Mouse (Mus musculus) embryonic facial prominence, embryonic 12.5 days (tissue): ENCODE measurements around the gene Nsmf. TPM values are rescaled to one million over a fixed set of nuclear protein-coding genes. Genes with fewer than 3 reads are reported as not detected.

ENCODE experiments used
- ATAC-seq: fragments of 200-750 bp; cut with Nextera tagmentation; 2 replicates; pipeline ENCODE4 v1.8.0; 2017; ENCODE audit not compliant: insufficient number of reproducible peaks, insufficient read depth, low FRiP score, low TSS enrichment
- H3K27ac ChIP-seq: fragments of 300-500 bp; sonication (generic); 2 replicates; pipeline ENCODE4 v1.5.1; 2016; ENCODE audit warnings: mild to moderate bottlenecking
- H3K27me3 ChIP-seq: fragments of 300-500 bp; sonication (generic); 2 replicates; pipeline ENCODE4 v1.6.1; 2016; ENCODE audit warnings: mild to moderate bottlenecking, moderate library complexity
- H3K36me3 ChIP-seq: fragments of 300-500 bp; sonication (generic); 2 replicates; pipeline ENCODE4 v1.6.1; 2016; ENCODE audit warnings: mild to moderate bottlenecking
- H3K4me1 ChIP-seq: fragments of 300-500 bp; sonication (generic); 2 replicates; pipeline ENCODE4 v1.6.1; 2016
- H3K4me2 ChIP-seq: fragments of 300-500 bp; sonication (generic); replicated peaks from 2 replicates; pipeline ENCODE4 v1.6.1; 2016; ENCODE audit warnings: mild to moderate bottlenecking, moderate library complexity
- H3K4me3 ChIP-seq: fragments of 300-500 bp; sonication (generic); 2 replicates; pipeline ENCODE4 v1.5.1; 2016; ENCODE audit warnings: mild to moderate bottlenecking
- H3K9ac ChIP-seq: fragments of 300-500 bp; sonication (generic); 2 replicates; pipeline ENCODE4 v1.6.1; 2016; ENCODE audit warnings: mild to moderate bottlenecking, moderate library complexity
- H3K9me3 ChIP-seq: fragments of 300-500 bp; sonication (generic); 2 replicates; pipeline ENCODE4 v1.6.1; 2016; ENCODE audit warnings: mild to moderate bottlenecking, moderate library complexity
- WGBS: fragments of 180-500 bp; shearing (Covaris S2); methylation state at CpG from one replicate; pipeline ENCODE4 v1.1.7; 2016; 5-methylcytosine and 5-hydroxymethylcytosine counted together
- polyA plus RNA-seq: library from polyadenylated mRNA; unstranded; fragments of >200 nt; fragmentation: Nextera tagmentation; extraction: Ambion mirVana; gene quantifications from 2 replicates; pipeline ENCODE4 v1.2.1, GENCODE M21; 2016

Gene Nsmf
- polyA plus RNA-seq = 99.1 and 103 TPM in 2 replicates

DNA sequence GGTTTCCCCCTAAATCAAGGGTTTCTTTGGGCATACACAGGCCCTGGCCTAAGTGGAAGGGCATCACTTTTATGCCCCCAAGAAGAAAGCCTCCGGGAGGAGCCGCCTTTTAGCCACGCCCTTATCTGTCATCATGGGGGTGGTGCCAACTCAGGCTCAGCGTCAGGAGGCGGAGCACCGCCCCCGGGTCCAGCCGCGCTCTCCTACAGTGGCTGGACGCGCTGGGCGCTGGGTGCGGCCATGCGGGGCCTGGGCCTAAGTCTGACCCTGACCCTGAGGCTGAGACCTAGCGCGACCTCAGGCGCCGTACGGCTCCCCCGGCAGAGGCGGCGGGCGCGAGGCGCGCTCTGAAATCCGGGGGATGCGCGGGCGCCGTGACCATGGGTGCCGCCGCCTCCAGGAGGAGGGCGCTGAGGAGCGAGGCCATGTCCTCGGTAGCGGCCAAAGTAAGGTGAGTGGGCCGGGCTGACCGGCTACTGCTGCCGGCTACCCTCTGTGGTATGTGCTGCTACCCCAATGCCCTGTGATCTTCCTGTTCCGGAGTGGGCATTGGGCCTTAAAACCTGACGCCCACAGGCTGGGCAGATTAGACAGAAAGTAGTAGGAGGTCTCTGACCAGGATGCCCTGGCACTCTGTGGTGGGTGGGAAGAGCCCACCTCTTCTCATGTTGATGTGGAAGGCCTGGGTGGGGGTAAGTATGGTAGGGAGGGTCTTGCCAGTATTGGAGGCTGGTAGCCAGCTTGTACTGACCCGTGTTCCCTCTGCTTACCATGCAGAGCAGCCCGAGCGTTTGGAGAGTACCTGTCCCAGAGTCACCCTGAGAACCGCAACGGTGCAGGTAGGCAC lies at the start of gene Nsmf:
TSS of gene Nsmf (plus strand) at position 135 of the 847 bp plus-strand sequence.
- Histone ChIP-seq H3K9ac (peak within 1 kb of the TSS; percentile 89), H3K4me1 (peaks cover 9% of the 10 kb centered on the region), H3K4me3 (peak within 1 kb of the TSS; percentile 78), H3K27me3 (no peaks in the 10 kb centered on the region), H3K36me3 (peaks cover 14% of the 10 kb centered on the region), H3K4me2 (peak within 1 kb of the TSS; percentile 85), H3K27ac (no peak within 1 kb of the TSS), H3K9me3 (no peaks in the 10 kb centered on the region)
- peak; percentile 70 for ATAC-seq
- 6% methylated on average over 47 of the region's 47 CpGs for WGBS

DNA sequence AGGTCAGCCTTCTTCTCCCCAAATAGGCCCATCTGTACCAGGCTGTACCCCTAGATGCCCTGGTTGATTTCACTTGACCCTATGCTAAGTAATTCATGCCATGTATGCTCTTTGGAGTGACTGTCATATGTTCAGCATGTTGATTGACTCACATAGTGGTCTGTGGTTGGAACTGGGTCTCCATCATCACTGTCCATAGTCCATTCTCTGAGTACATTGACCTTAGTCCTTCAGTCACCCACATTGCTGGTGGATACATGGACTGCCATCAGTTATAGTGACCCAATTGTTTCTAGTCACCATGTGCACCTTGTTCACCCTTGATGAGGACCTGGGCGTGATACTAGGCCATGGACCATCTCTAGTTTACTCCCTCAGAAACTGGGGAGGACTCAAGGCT lies 47.4 kb upstream of the Nsmf start:
- Histone ChIP-seq H3K27me3 (no peaks in the 10 kb centered on the region), H3K4me2 (no peak overlapping the region), H3K36me3 (peaks cover 4% of the 10 kb centered on the region; the same call in 1 of the 2 replicates), H3K9me3 (no peaks in the 10 kb centered on the region), H3K27ac (no peak overlapping the region), H3K4me3 (no peak overlapping the region), H3K4me1 (no peaks in the 10 kb centered on the region), H3K9ac (no peak overlapping the region)
- 84% methylated on average over 1 of the region's 1 CpGs for WGBS
- ATAC-seq = no peak

DNA sequence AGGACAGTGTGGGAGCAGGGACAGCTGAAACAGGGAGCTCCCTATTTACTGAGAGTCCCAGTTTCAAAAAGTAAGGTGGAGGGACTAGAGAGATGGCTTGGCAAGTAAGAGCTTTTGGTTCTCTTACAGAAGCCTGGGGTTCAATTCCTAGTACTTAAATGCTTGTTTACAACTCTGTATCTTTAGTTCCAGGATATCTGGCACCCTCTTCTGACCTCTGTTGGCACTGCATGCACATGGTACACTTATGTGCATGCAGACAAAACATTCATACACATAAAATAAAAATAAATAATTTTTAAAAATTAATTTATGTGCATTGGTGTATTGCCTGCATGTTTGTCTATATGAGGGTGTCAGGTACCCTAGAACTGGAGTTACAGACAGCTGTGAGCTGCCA lies 45.9 kb upstream of the Nsmf start:
- ATAC-seq = no peak
- Histone ChIP-seq H3K27ac (no peak overlapping the region), H3K36me3 (no peaks in the 10 kb centered on the region; the same call in 1 of the 2 replicates), H3K4me3 (no peak overlapping the region), H3K4me2 (no peak overlapping the region), H3K9me3 (no peaks in the 10 kb centered on the region), H3K9ac (no peak overlapping the region), H3K27me3 (no peaks in the 10 kb centered on the region), H3K4me1 (no peaks in the 10 kb centered on the region)

DNA sequence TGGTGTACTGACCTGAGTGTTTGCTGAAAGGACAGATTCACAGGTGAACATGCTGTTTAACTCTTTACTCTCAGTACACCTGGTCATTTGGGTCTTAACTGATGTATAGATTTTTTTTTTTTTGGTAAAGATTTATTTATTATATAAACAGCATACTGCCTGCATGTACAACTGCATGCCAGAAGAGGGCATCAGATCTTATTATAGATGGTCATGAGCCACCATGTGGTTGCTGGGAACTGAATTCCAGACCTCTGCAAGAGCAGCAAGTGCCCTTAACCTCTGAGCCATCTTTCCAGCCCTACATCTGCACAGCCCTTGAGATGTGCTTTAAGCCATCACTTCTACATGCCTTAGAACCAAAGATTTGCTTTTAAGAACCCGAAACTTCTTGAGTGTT lies 31.5 kb upstream of the Nsmf start:
- ATAC-seq = no peak
- no peak overlapping the region for H3K4me2 ChIP-seq
- no peak overlapping the region for H3K27ac ChIP-seq
- H3K36me3 ChIP-seq = no peaks in the 10 kb centered on the region
- no peak overlapping the region for H3K4me3 ChIP-seq
- WGBS = 91% methylated on average over 1 of the region's 1 CpGs
- no peaks in the 10 kb centered on the region for H3K27me3 ChIP-seq
- H3K4me1 ChIP-seq = no peaks in the 10 kb centered on the region
- H3K9me3 ChIP-seq = no peaks in the 10 kb centered on the region
- no peak overlapping the region for H3K9ac ChIP-seq

DNA sequence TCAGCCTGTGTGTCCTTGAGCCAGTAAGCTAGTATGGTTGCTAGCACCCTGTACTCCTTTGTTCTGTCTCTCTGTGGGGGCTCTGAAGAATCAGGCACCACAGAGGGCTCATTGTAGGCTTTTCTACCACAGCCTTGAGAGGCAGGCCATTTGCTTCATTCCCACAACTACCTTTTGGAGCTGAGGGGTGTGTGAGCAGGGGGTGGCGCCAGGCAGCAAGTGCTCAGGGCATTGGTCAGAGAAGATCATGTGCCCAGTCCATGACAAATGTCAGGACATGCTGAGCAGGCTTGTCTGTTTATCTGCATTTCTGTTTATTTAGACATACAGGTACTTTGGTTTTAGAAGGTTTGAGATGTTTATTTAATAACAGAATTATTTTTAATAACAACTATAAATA lies 29.0 kb upstream of the Nsmf start:
- Histone ChIP-seq H3K4me1 (no peaks in the 10 kb centered on the region), H3K27ac (no peak overlapping the region), H3K36me3 (no peaks in the 10 kb centered on the region), H3K27me3 (no peaks in the 10 kb centered on the region), H3K4me3 (no peak overlapping the region), H3K9ac (no peak overlapping the region), H3K4me2 (no peak overlapping the region), H3K9me3 (no peaks in the 10 kb centered on the region)
- no peak for ATAC-seq
- WGBS = 72% methylated on average over 1 of the region's 1 CpGs

DNA sequence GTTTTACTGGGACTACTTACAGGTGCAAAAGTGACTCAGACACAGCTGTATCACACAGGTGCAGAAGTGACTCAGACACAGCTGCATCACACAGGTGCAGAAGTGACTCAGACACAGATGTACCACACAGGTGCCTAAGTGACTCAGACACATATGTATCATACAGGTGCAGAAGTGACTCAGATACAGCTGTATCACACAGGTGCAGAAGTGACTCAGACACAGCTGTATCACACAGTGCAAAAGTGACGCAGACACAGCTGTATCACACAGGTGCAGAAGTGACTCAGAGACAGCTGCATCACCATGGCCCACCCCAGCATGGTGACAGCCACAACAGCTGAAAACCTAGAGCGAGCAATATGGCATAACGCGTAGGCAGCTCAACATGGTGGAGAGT lies 19.2 kb upstream of the Nsmf start:
- no peaks in the 10 kb centered on the region for H3K9me3 ChIP-seq
- no peaks in the 10 kb centered on the region for H3K27me3 ChIP-seq
- H3K4me1 ChIP-seq = no peaks in the 10 kb centered on the region
- H3K9ac ChIP-seq = no peak overlapping the region
- no peaks in the 10 kb centered on the region for H3K36me3 ChIP-seq
- H3K4me3 ChIP-seq = no peak overlapping the region
- no peak overlapping the region for H3K4me2 ChIP-seq
- no peak overlapping the region for H3K27ac ChIP-seq
- ATAC-seq = no peak
- WGBS = 92% methylated on average over 4 of the region's 4 CpGs

DNA sequence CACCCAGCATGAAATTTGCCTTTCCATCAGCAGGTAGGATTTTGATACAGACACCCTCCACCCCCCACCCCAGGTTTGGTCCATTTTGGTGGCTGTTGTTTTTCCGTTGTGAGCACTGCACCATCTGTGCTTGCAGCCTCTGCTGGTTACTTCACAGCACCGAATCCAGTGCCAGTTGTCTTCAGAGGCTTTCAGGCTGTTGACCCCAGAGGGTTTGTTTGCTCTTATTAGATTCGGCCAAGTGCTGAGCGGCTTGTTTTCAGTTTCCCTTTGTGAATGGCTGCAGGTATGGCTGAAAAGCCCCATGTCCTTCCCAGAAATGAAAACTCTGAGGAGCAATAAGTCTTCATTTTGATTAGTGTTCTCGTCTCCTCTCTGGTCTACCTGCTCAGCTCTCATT lies 14.1 kb upstream of the Nsmf start:
- H3K27ac ChIP-seq = no peak overlapping the region
- H3K27me3 ChIP-seq = no peaks in the 10 kb centered on the region
- ATAC-seq = no peak
- no peak overlapping the region for H3K4me3 ChIP-seq
- H3K4me2 ChIP-seq = no peak overlapping the region
- H3K4me1 ChIP-seq = no peaks in the 10 kb centered on the region
- H3K9me3 ChIP-seq = no peaks in the 10 kb centered on the region
- no peak overlapping the region for H3K9ac ChIP-seq
- 89% methylated on average over 5 of the region's 5 CpGs for WGBS
- H3K36me3 ChIP-seq = no peaks in the 10 kb centered on the region

DNA sequence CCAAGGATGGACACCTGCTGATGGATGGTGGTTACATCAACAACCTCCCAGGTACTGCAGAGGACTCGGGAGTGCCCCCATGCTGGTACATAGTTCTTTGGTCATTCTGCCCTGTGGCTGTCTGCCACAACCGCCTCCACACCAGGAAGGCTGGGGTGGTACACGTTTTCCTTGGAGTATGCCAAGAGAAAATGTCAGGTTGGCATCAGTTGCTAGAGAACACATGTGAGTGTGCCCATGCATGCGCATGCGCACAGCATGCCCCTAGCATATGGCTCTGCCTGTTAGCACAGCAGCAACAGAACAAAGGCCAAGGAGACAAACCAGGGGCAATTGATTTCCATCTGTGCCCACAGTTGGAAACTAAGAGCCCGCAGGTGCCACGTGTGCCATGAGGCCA lies 3.2 kb upstream of the Nsmf start:
- Histone ChIP-seq H3K36me3 (no peaks in the 10 kb centered on the region), H3K9me3 (no peaks in the 10 kb centered on the region), H3K9ac (no peak overlapping the region), H3K4me2 (no peak overlapping the region), H3K27ac (no peak overlapping the region), H3K4me1 (peaks cover 9% of the 10 kb centered on the region), H3K27me3 (no peaks in the 10 kb centered on the region), H3K4me3 (no peak overlapping the region)
- no peak for ATAC-seq
- 89% methylated on average over 7 of the region's 7 CpGs for WGBS

DNA sequence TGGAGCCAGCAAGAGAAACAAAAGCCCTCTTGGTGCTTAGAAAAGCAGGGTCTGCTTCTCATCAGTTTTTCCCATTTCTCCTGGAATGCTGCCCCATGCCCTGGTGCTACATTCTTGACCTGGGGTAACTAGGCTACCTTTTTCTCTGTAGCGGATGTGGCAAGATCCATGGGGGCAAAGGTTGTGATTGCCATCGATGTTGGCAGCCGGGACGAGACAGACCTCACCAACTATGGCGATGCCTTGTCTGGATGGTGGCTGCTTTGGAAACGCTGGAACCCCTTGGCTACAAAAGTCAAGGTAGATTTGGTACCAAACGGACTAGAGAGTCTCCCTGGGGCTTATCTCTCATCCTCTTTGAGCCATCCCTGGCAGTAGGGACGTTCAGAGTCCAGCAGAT lies 2.7 kb upstream of the Nsmf start:
- Histone ChIP-seq H3K9me3 (no peaks in the 10 kb centered on the region), H3K4me3 (no peak overlapping the region), H3K9ac (no peak overlapping the region), H3K4me1 (peaks cover 9% of the 10 kb centered on the region), H3K36me3 (no peaks in the 10 kb centered on the region), H3K27me3 (no peaks in the 10 kb centered on the region), H3K4me2 (no peak overlapping the region), H3K27ac (no peak overlapping the region)
- 86% methylated on average over 8 of the region's 8 CpGs for WGBS
- no peak for ATAC-seq

DNA sequence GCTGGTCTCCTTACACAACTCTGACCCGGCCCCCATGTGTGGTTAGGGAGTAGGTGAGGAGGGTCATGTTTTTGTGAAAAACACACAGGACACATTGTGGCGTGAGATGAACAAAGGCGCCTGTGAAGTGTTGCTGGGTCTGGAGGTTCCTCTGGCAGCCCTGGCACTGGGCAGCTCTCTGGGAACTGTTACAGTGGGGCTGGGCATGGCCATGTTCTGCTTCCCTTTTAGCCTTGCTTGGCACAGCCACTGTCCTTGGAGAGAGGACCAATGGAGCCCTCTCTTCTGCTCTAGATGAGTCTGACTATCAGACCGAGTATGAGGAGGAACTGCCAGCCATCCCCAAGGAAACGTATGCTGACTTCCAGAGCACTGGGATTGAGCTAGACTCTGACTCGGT lies 1.1 kb upstream of the Nsmf start:
- Histone ChIP-seq H3K27ac (no peak overlapping the region), H3K9me3 (no peaks in the 10 kb centered on the region), H3K4me3 (no peak overlapping the region), H3K4me2 (no peak overlapping the region), H3K9ac (no peak overlapping the region), H3K4me1 (peaks cover 9% of the 10 kb centered on the region), H3K36me3 (peaks cover 12% of the 10 kb centered on the region), H3K27me3 (no peaks in the 10 kb centered on the region)
- ATAC-seq = no peak
- WGBS = 86% methylated on average over 6 of the region's 6 CpGs

DNA sequence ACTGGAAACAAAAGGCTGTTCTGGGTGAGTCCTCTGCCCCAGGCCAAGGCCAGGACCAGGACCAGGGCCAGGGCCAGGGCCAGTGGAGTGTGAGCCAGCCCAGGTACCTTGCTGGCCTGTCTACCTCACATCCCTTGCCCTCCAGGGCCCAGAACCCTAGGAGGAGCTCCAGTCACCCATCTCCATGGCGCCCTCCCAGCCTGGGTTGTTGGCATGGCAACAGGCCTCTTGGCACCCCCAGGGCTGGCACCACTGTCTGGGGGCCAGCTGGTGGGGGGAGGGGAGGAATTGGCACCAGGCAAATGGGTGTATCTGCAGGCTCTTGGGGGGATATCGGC lies 882 bp downstream of the Nsmf start:
- peak overlapping the region; percentile 89 for H3K9ac ChIP-seq
- peaks cover 9% of the 10 kb centered on the region for H3K4me1 ChIP-seq
- no peak overlapping the region for H3K27ac ChIP-seq
- no peaks in the 10 kb centered on the region for H3K9me3 ChIP-seq
- no peaks in the 10 kb centered on the region for H3K27me3 ChIP-seq
- 68% methylated on average over 2 of the region's 2 CpGs for WGBS
- H3K4me2 ChIP-seq = peak overlapping the region; percentile 85
- H3K4me3 ChIP-seq = peak overlapping the region; percentile 78
- ATAC-seq = peak; percentile 57
- H3K36me3 ChIP-seq = peaks cover 20% of the 10 kb centered on the region

DNA sequence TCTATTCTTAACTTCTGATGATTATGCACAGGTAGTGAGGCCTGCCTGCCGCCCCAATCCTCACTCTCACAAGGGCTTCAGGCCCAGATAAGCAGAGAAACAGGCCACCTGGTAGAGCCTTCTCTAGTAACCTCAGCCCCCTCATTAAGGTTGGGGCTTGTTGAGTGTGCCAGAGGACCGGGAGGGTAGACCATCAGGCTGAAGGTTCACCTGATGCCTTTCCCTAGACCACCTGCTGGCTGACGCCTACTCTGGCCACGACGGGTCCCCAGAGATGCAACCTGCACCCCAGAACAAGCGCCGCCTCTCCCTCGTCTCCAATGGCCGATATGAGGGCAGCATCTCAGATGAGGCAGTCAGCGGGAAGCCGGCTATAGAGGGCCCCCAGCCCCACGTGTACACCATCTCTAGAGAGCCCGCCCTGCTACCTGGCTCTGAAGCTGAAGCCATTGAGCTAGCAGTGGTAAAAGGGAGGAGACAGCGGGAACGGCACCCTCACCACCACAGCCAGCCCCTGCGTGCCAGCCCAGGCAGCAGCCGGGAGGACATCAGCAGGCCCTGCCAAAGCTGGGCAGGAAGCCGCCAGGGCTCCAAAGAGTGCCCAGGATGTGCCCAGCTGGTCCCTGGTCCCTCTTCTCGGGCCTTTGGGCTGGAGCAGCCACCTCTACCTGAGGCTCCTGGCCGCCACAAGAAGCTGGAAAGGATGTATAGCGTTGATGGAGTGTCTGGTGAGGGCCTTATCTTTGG lies 1.4 kb downstream of the Nsmf start:
- WGBS = 90% methylated on average over 21 of the region's 21 CpGs
- Histone ChIP-seq H3K4me3 (peak overlapping the region; percentile 78), H3K9me3 (no peaks in the 10 kb centered on the region), H3K27ac (no peak overlapping the region), H3K27me3 (no peaks in the 10 kb centered on the region), H3K36me3 (peaks cover 25% of the 10 kb centered on the region), H3K4me2 (peak overlapping the region; percentile 85), H3K9ac (peak overlapping the region; percentile 89; the same call in 1 of the 2 replicates), H3K4me1 (peaks cover 9% of the 10 kb centered on the region)
- ATAC-seq = no peak
